Mouse (Mus musculus): ENCODE data around the gene Flywch1.
A peak's percentile ranks its signal among the peaks of the same experiment; 100 is the strongest.

DNA sequence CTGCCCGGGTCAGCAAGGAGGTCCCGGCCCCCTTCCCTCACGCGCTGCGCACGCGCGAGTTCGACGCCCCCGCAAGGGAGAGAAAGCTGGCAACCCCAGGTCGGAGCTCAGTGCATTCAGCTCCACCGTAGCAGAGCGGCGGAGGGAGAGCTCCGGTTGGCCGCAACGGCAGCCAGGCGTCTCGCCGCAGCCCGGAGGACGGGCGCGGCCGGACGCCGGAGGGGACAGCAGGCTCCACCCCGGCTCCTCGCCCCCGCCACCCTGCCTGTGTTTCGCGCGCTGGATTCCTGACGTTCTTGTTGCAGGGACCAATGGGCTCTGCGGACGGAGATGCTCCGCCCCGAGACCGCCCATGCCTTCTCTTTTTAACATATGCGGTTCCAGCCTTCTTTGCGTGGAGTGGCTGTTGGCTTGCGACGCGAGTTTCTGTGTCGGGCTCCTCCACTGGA lies 31.2 kb downstream of the Flywch1 start:
- TF ChIP-seq CTCF (IDR thresholded peaks at IDR 0.05; ENCODE audit: borderline replicate concordance, insufficient read depth, low read depth, low read length) (no peak), POLR2A (IDR thresholded peaks at IDR 0.05; ENCODE audit: borderline replicate concordance, insufficient read depth, low read length) (peak; percentile 81)

Measured in cerebellum, adult 2 months (tissue).